Mouse (Mus musculus) CD4-positive helper T cell, adult 2 months (primary cell): ENCODE data around the gene Slc22a12.
A peak's percentile ranks its signal among the peaks of the same experiment; 100 is the strongest.

Experiments
- DNase-seq: peaks from one replicate; pipeline ENCODE4 v3.0.0-alpha.2; 2012; ENCODE audit warnings: low read depth, missing footprints, low spot score

The Slc22a12 gene

GRCm38 (mm10) chr19:6542367-6543034, at the start of gene Slc22a12:
TSS of gene Slc22a12 (minus strand) at chr19:6543032.
- no peak for DNase-seq

- DNase-seq, result no peak
These were observed 29.2 kb upstream of the Slc22a12 start for GRCm38 (mm10) chr19:6572001-6572400.

- no peak for DNase-seq
These were observed 28.6 kb upstream of the Slc22a12 start for GRCm38 (mm10) chr19:6571476-6571875.

- DNase-seq, result peak; percentile 23
These were observed 26.7 kb upstream of the Slc22a12 start for GRCm38 (mm10) chr19:6569561-6569960.

GRCm38 (mm10) chr19:6569021-6569420, 26.2 kb upstream of the Slc22a12 start:
- DNase-seq, result no peak

GRCm38 (mm10) chr19:6566450-6566849, 23.6 kb upstream of the Slc22a12 start:
- DNase-seq, result no peak

GRCm38 (mm10) chr19:6565136-6565535, 22.3 kb upstream of the Slc22a12 start:
- DNase-seq, result no peak

- no peak for DNase-seq
These were observed 17.5 kb upstream of the Slc22a12 start for GRCm38 (mm10) chr19:6560246-6560815.

- no peak for DNase-seq
These were observed 16.7 kb upstream of the Slc22a12 start for GRCm38 (mm10) chr19:6559576-6559975.

- no peak for DNase-seq
These were observed 11.2 kb upstream of the Slc22a12 start for GRCm38 (mm10) chr19:6553819-6554582.

- no peak for DNase-seq
These were observed 10.3 kb upstream of the Slc22a12 start for GRCm38 (mm10) chr19:6553174-6553573.

- peak; percentile 49 for DNase-seq
These were observed 9.6 kb upstream of the Slc22a12 start for GRCm38 (mm10) chr19:6552302-6553028.

GRCm38 (mm10) chr19:6551215-6551614, 8.4 kb upstream of the Slc22a12 start:
- DNase-seq, result no peak

- DNase-seq, result no peak
These were observed 6.7 kb upstream of the Slc22a12 start for GRCm38 (mm10) chr19:6549566-6549965.

- no peak for DNase-seq
These were observed 5.9 kb upstream of the Slc22a12 start for GRCm38 (mm10) chr19:6548431-6549410.

GRCm38 (mm10) chr19:6547801-6548200, 5.0 kb upstream of the Slc22a12 start:
- no peak for DNase-seq

- no peak for DNase-seq
These were observed 3.3 kb upstream of the Slc22a12 start for GRCm38 (mm10) chr19:6546096-6546495.

GRCm38 (mm10) chr19:6545481-6545880, 2.6 kb upstream of the Slc22a12 start:
- DNase-seq, result no peak

GRCm38 (mm10) chr19:6544712-6545111, 1.9 kb upstream of the Slc22a12 start:
- no peak for DNase-seq

GRCm38 (mm10) chr19:6543518-6543917, 686 bp upstream of the Slc22a12 start:
- DNase-seq, result no peak

- no peak for DNase-seq
These were observed 177 bp upstream of the Slc22a12 start for GRCm38 (mm10) chr19:6543035-6543383.
